Mouse (Mus musculus) macrophage (primary cell): ENCODE data around the gene Stip1. TPM values are rescaled to one million over a fixed set of nuclear protein-coding genes. Genes with fewer than 3 reads are reported as not detected.
"Not testable (repeated sequence)": the region's sequence is repeated elsewhere in the genome, so short reads cannot be mapped to it uniquely, and the experiment has no call there.

Source experiments
- H3K27ac ChIP-seq: fragments of 350-480 bp; formaldehyde crosslinking; 2 replicates; pipeline ENCODE4 v1.9.0; 2021
- H3K36me3 ChIP-seq: fragments of 350-480 bp; formaldehyde crosslinking; 2 replicates; pipeline ENCODE4 v1.9.0; 2021; ENCODE audit errors: inconsistent target
- H3K4me3 ChIP-seq: fragments of 350-480 bp; formaldehyde crosslinking; 2 replicates; pipeline ENCODE4 v1.9.0; 2021; ENCODE audit errors: inconsistent target
- H3K79me2 ChIP-seq: fragments of 350-480 bp; formaldehyde crosslinking; 2 replicates; pipeline ENCODE4 v1.9.0; 2021; ENCODE audit errors: inconsistent target
- WGBS: methylation state at CpG from one replicate; pipeline ENCODE4 v1.1.7; 2026; ENCODE audit warnings: inconsistent platforms; ENCODE audit not compliant: missing documents; 5-methylcytosine and 5-hydroxymethylcytosine counted together
- polyA plus RNA-seq: library from polyadenylated mRNA; stranded (reverse); fragments of 250-400 nt; gene quantifications from 3 replicates; pipeline ENCODE4 v1.2.4, GENCODE M21; 2018; ENCODE audit warnings: inconsistent platforms

Gene Stip1
- polyA plus RNA-seq, 1 experiment from 2014 or later: 149 TPM

GRCm38 (mm10) chr19:7013984-7014383, 25.8 kb downstream of the Stip1 start:
- WGBS: 97% methylated on average over 9 of the region's 9 CpGs
- Histone ChIP-seq H3K79me2 (peaks cover 83% of the 10 kb centered on the region), H3K36me3 (peaks cover 54% of the 10 kb centered on the region), H3K4me3 (no peak overlapping the region), H3K27ac (no peak overlapping the region)

GRCm38 (mm10) chr19:7012426-7012825, 27.3 kb downstream of the Stip1 start:
- peaks cover 85% of the 10 kb centered on the region for H3K79me2 ChIP-seq
- no peak overlapping the region for H3K27ac ChIP-seq
- no peak overlapping the region for H3K4me3 ChIP-seq
- 94% methylated on average over 4 of the region's 4 CpGs for WGBS
- H3K36me3 ChIP-seq: peaks cover 59% of the 10 kb centered on the region

- WGBS: 91% methylated on average over 3 of the region's 9 CpGs
- H3K36me3 ChIP-seq: peaks cover 56% of the 10 kb centered on the region
- no peak overlapping the region for H3K27ac ChIP-seq
- peaks cover 46% of the 10 kb centered on the region; the same call in 1 of the 2 replicates for H3K79me2 ChIP-seq
- no peak overlapping the region for H3K4me3 ChIP-seq
Observed at GRCm38 (mm10) chr19:7006892-7007593, 32.7 kb downstream of the Stip1 start.

- H3K36me3 ChIP-seq: peaks cover 62% of the 10 kb centered on the region
- 91% methylated on average over 19 of the region's 19 CpGs for WGBS
- no peak overlapping the region for H3K4me3 ChIP-seq
- peaks cover 2% of the 10 kb centered on the region; the same call in 1 of the 2 replicates for H3K79me2 ChIP-seq
- H3K27ac ChIP-seq: no peak overlapping the region
Observed at GRCm38 (mm10) chr19:6999360-7000063, 40.3 kb downstream of the Stip1 start.

- Histone ChIP-seq H3K36me3 (peaks cover 46% of the 10 kb centered on the region), H3K27ac (no peak overlapping the region), H3K79me2 (no peaks in the 10 kb centered on the region), H3K4me3 (no peak overlapping the region)
- 89% methylated on average over 9 of the region's 9 CpGs for WGBS
Observed at GRCm38 (mm10) chr19:6997721-6998290, 42.0 kb downstream of the Stip1 start.

- Histone ChIP-seq H3K79me2 (no peaks in the 10 kb centered on the region), H3K27ac (peak within 1 kb of the TSS; percentile 27; the same call in 1 of the 2 replicates), H3K36me3 (peaks cover 28% of the 10 kb centered on the region), H3K4me3 (peak within 1 kb of the TSS; percentile 51)
- WGBS: 3% methylated on average over 24 of the region's 24 CpGs
Observed at GRCm38 (mm10) chr19:6996006-6996405, 43.8 kb downstream of the Stip1 start, which contains the start of the genes Nudt22 and Trpt1. TSS of gene Nudt22 (minus strand) at chr19:6996117. TSS of gene Trpt1 (plus strand) at chr19:6996131.

- peak overlapping the region; percentile 51 for H3K4me3 ChIP-seq
- H3K79me2 ChIP-seq: no peaks in the 10 kb centered on the region
- WGBS: 48% methylated on average over 21 of the region's 21 CpGs
- H3K27ac ChIP-seq: no peak overlapping the region
- H3K36me3 ChIP-seq: peaks cover 23% of the 10 kb centered on the region
Observed at GRCm38 (mm10) chr19:6995255-6995991, 44.3 kb downstream of the Stip1 start.

GRCm38 (mm10) chr19:6994489-6994888, 45.3 kb downstream of the Stip1 start:
- Histone ChIP-seq H3K79me2 (no peaks in the 10 kb centered on the region), H3K36me3 (peaks cover 14% of the 10 kb centered on the region), H3K4me3 (no peak overlapping the region), H3K27ac (no peak overlapping the region)
- 88% methylated on average over 8 of the region's 8 CpGs for WGBS

- 94% methylated on average over 8 of the region's 8 CpGs for WGBS
- H3K27ac ChIP-seq: no peak overlapping the region
- H3K36me3 ChIP-seq: peaks cover 9% of the 10 kb centered on the region
- H3K79me2 ChIP-seq: no peaks in the 10 kb centered on the region
- no peak overlapping the region for H3K4me3 ChIP-seq
Observed at GRCm38 (mm10) chr19:6994002-6994401, 45.8 kb downstream of the Stip1 start.

GRCm38 (mm10) chr19:6993011-6993770, 46.6 kb downstream of the Stip1 start:
- Histone ChIP-seq H3K79me2 (no peaks in the 10 kb centered on the region), H3K4me3 (peak overlapping the region; percentile 71), H3K36me3 (0 out of 2 replicates have a peak, but pooled peaks cover under 1% of the 10 kb centered on the region), H3K27ac (peak overlapping the region; percentile 22)
- WGBS: 71% methylated on average over 14 of the region's 14 CpGs

GRCm38 (mm10) chr19:6992011-6992858, 47.5 kb downstream of the Stip1 start, which contains the start of gene Dnajc4:
TSS of gene Dnajc4 (minus strand) at chr19:6992572.
- Histone ChIP-seq H3K27ac (peak within 1 kb of the TSS; percentile 36), H3K79me2 (no peaks in the 10 kb centered on the region), H3K36me3 (no peaks in the 10 kb centered on the region), H3K4me3 (peak within 1 kb of the TSS; percentile 71)
- under 1% methylated on average over 37 of the region's 37 CpGs for WGBS

GRCm38 (mm10) chr19:6991166-6991565, 48.6 kb downstream of the Stip1 start:
- H3K27ac ChIP-seq, H3K4me3 ChIP-seq, H3K36me3 ChIP-seq, H3K79me2 ChIP-seq: not testable (repeated sequence)
- WGBS: 97% methylated on average over 6 of the region's 6 CpGs

- Histone ChIP-seq H3K27ac (no peak overlapping the region), H3K79me2 (peaks cover 13% of the 10 kb centered on the region), H3K4me3 (no peak overlapping the region), H3K36me3 (no peaks in the 10 kb centered on the region)
- 92% methylated on average over 6 of the region's 6 CpGs for WGBS
Observed at GRCm38 (mm10) chr19:6990712-6991111, 49.1 kb downstream of the Stip1 start.
